Mouse (Mus musculus) kidney, adult 2 months (tissue): ENCODE measurements around the gene Myoc.

ENCODE experiments used
- CTCF ChIP-seq: fragments of 200-500 bp; conservative IDR thresholded peaks from 2 replicates; pipeline ENCODE4 v1.5.1; 2011; ENCODE audit warnings: low read depth, mild to moderate bottlenecking, control low read depth, low read length, moderate library complexity, mixed read lengths; ENCODE audit not compliant: insufficient read depth, insufficient read length
- POLR2A ChIP-seq: fragments of 200-500 bp; IDR thresholded peaks from one replicate; pipeline ENCODE4 v1.6.1; 2011; ENCODE audit warnings: low read depth, low read length, control low read depth

GRCm38 (mm10) chr1:162665486-162666174 is 26.7 kb downstream of the Myoc start:
- TF ChIP-seq CTCF (no peak), POLR2A (no peak)
